Mouse (Mus musculus) MEL (cell line): ENCODE measurements around the gene Rbms2.
A peak's percentile ranks its signal among the peaks of the same experiment; 100 is the strongest.

Experiments
- CHD2 ChIP-seq: IDR thresholded peaks from 2 replicates; pipeline ENCODE4 v1.6.1; 2011; ENCODE audit warnings: low read length, improper control_type of control experiment
- CTCF ChIP-seq, 3 experiments: IDR thresholded peaks in 2 of 3; conservative IDR thresholded peaks in 1 of 3; 2 replicates each; pipeline ENCODE4 v1.5.1; 2011 to 2012; ENCODE audit warnings: low read length in 3 of 3, low read depth in 2 of 3, mild to moderate bottlenecking in 2 of 3, improper control_type of control experiment in 1 of 3, inconsistent platforms in 1 of 3, mixed read lengths in 1 of 3, moderate library complexity in 1 of 3; ENCODE audit not compliant: control insufficient read depth in 1 of 3, insufficient read depth in 1 of 3, poor library complexity in 1 of 3, severe bottlenecking in 1 of 3
- EP300 ChIP-seq, 2 experiments: IDR thresholded peaks; 2 replicates each; pipeline ENCODE4 v1.6.1; 2011; ENCODE audit warnings: improper control_type of control experiment in 2 of 2, low read length in 2 of 2, low read depth in 1 of 2, mild to moderate bottlenecking in 1 of 2
- GATA1 ChIP-seq: IDR thresholded peaks from 2 replicates; pipeline ENCODE4 v1.6.1; 2011; ENCODE audit warnings: low read depth, low read length, improper control_type of control experiment
- JUND ChIP-seq: IDR thresholded peaks from 2 replicates; pipeline ENCODE4 v1.6.1; 2011; ENCODE audit warnings: low read depth, mild to moderate bottlenecking, improper control_type of control experiment, low read length
- POLR2A ChIP-seq, 2 experiments: IDR thresholded peaks; 2 replicates each; pipeline ENCODE4 v1.6.1; 2011 to 2012; ENCODE audit warnings: low read length in 2 of 2, mild to moderate bottlenecking in 2 of 2, control low read depth in 1 of 2, improper control_type of control experiment in 1 of 2, low read depth in 1 of 2, moderate library complexity in 1 of 2; ENCODE audit not compliant: control insufficient read depth in 1 of 2, insufficient read depth in 1 of 2, poor library complexity in 1 of 2
- RCOR1 ChIP-seq: IDR thresholded peaks from 2 replicates; pipeline ENCODE4 v1.6.1; 2012; ENCODE audit warnings: low read depth, mild to moderate bottlenecking, inconsistent platforms, low read length, improper control_type of control experiment
- SMC3 ChIP-seq: IDR thresholded peaks from 2 replicates; pipeline ENCODE4 v1.6.1; 2011; ENCODE audit warnings: low read depth, low read length, improper control_type of control experiment
- USF1 ChIP-seq: IDR thresholded peaks from 2 replicates; pipeline ENCODE4 v1.6.1; 2014; ENCODE audit warnings: low read depth, mild to moderate bottlenecking, inconsistent platforms, low read length, improper control_type of control experiment, moderate library complexity
- ZC3H11A ChIP-seq: IDR thresholded peaks from 2 replicates; pipeline ENCODE4 v1.6.1; 2012; ENCODE audit warnings: low read depth, mild to moderate bottlenecking, inconsistent platforms, low read length, improper control_type of control experiment

DNA sequence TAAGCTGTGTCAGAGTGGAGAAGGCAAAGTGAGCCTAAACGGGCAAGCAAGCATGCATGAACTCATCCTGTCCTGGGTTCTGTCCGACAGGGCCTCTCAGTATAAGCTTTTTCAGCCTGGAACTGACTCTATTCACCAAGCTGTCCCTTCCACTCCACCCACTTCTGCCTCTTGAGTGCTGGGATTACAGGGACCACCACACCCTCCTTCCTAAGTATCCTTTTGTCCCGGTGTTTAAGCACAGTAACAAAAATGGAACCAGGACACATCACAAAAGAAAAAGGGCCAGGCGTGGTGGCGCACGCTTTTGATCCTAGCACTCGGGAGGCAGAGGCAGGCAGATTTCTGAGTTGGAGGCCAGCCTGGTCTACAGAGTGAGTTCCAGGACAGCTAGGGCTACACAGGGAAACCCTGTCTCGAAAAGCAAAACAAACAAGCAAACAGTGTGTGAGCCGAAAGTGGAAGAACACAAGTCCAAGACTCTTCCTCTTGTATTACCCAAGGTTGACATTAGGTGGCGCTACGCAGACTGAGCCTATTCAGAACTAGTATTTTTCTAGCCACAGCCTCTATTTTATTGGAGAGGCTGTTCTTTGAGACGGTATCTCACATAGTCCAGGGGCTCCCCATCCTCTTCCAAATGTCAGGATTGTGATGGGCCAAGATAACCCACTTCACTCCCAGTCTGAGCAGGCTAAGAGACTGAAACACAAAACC, 39.7 kb downstream of the Rbms2 start:
- TF ChIP-seq POLR2A (IDR thresholded peaks at IDR 0.05; ENCODE audit: control insufficient read depth in 1 of 2, insufficient read depth in 1 of 2, low read depth in 1 of 2, low read length in 2 of 2, poor library complexity in 1 of 2) (no peak), SMC3 (peak; percentile 76), ZC3H11A (peak; percentile 48; the same call in 1 of the 2 replicates), CTCF (IDR thresholded peaks at IDR 0.05 in 2 of 3, conservative IDR thresholded peaks at IDR 0.05 in 1 of 3; ENCODE audit: control insufficient read depth in 1 of 3, insufficient read depth in 1 of 3, low read depth in 2 of 3, low read length in 3 of 3, poor library complexity in 1 of 3, severe bottlenecking in 1 of 3) (peak; percentile 39 to 90 (median 85)), JUND (no peak), EP300 (IDR thresholded peaks at IDR 0.05; ENCODE audit: low read depth in 1 of 2, low read length in 2 of 2) (no peak), CHD2 (no peak), GATA1 (no peak), RCOR1 (no peak), USF1 (no peak)
